Mouse (Mus musculus): ENCODE results near the gene Med27.

- no peak for TF ChIP-seq CEBPB (IDR thresholded peaks at IDR 0.05; ENCODE audit: low read depth)
- no peak for TF ChIP-seq MAX (IDR thresholded peaks at IDR 0.05)
- no peak for TF ChIP-seq CTCF (IDR thresholded peaks at IDR 0.05; ENCODE audit: control insufficient read depth, insufficient read depth, insufficient read length)
Observed at GRCm38 (mm10) chr2:29320229-29320751, 26.3 kb upstream of the Med27 start.
